Mouse (Mus musculus) MEL (cell line): ENCODE data around the gene Hmcn2. TPM values are rescaled to one million over a fixed set of nuclear protein-coding genes. Genes with fewer than 3 reads are reported as not detected.

Experiments
- DNase-seq: peaks from one replicate; pipeline ENCODE4 v3.0.0; 2011; ENCODE audit warnings: low read depth, low spot score
- H3K27ac ChIP-seq: 2 replicates; pipeline ENCODE4 v1.5.1; 2012; ENCODE audit warnings: low read depth, mild to moderate bottlenecking, control low read depth, low read length, moderate library complexity; ENCODE audit not compliant: control insufficient read depth
- H3K27me3 ChIP-seq, 2 experiments: fragments of 150-350 bp in 1 of 2; sonication (generic) in 1 of 2; 2 replicates each; pipeline ENCODE4 v1.6.1; 2012; ENCODE audit warnings: low read length in 2 of 2, mild to moderate bottlenecking in 2 of 2, improper control_type of control experiment in 1 of 2, moderate library complexity in 1 of 2; ENCODE audit not compliant: insufficient read depth in 2 of 2, control insufficient read depth in 1 of 2
- H3K36me3 ChIP-seq, 2 experiments: 2 replicates each; pipeline ENCODE4 v1.6.1; 2012 to 2014; ENCODE audit warnings: low read length in 2 of 2, improper control_type of control experiment in 1 of 2, inconsistent platforms in 1 of 2, mild to moderate bottlenecking in 1 of 2; ENCODE audit not compliant: insufficient read depth in 2 of 2, control insufficient read depth in 1 of 2
- H3K4me1 ChIP-seq, 2 experiments: fragments of 150-350 bp in 1 of 2; sonication (generic) in 1 of 2; 2 replicates each; pipeline ENCODE4 v1.6.1; 2012; ENCODE audit warnings: low read length in 2 of 2, improper control_type of control experiment in 1 of 2, mild to moderate bottlenecking in 1 of 2; ENCODE audit not compliant: insufficient read depth in 2 of 2, control insufficient read depth in 1 of 2
- H3K4me3 ChIP-seq, 2 experiments: fragments of 150-350 bp in 1 of 2; sonication (generic) in 1 of 2; 2 replicates each; pipeline ENCODE4 v1.5.1; 2012; ENCODE audit warnings: low read depth in 2 of 2, low read length in 2 of 2, mild to moderate bottlenecking in 2 of 2, moderate library complexity in 2 of 2, control low read depth in 1 of 2, improper control_type of control experiment in 1 of 2; ENCODE audit not compliant: control insufficient read depth in 1 of 2, insufficient read depth in 1 of 2
- H3K79me2 ChIP-seq: 2 replicates; pipeline ENCODE4 v1.6.1; 2012; ENCODE audit warnings: mild to moderate bottlenecking, low read length, moderate library complexity; ENCODE audit not compliant: control insufficient read depth, poor library complexity, insufficient read depth
- H3K9ac ChIP-seq: 2 replicates; pipeline ENCODE4 v1.6.1; 2012; ENCODE audit warnings: low read depth, mild to moderate bottlenecking, control low read depth, low read length, moderate library complexity; ENCODE audit not compliant: control insufficient read depth, poor library complexity, severe bottlenecking
- H3K9me3 ChIP-seq: fragments of 150-350 bp; sonication (generic); replicated peaks from 2 replicates; pipeline ENCODE4 v1.6.1; 2012; ENCODE audit warnings: mild to moderate bottlenecking, low read length, improper control_type of control experiment, moderate library complexity; ENCODE audit not compliant: insufficient read depth
- CHD1 ChIP-seq: IDR thresholded peaks from 2 replicates; pipeline ENCODE4 v1.6.1; 2012; ENCODE audit warnings: low read depth, mild to moderate bottlenecking, inconsistent platforms, low read length, improper control_type of control experiment
- CHD2 ChIP-seq: IDR thresholded peaks from 2 replicates; pipeline ENCODE4 v1.6.1; 2011; ENCODE audit warnings: low read length, improper control_type of control experiment
- CTCF ChIP-seq, 3 experiments: IDR thresholded peaks in 2 of 3; conservative IDR thresholded peaks in 1 of 3; 2 replicates each; pipeline ENCODE4 v1.5.1; 2011 to 2012; ENCODE audit warnings: low read length in 3 of 3, low read depth in 2 of 3, mild to moderate bottlenecking in 2 of 3, improper control_type of control experiment in 1 of 3, inconsistent platforms in 1 of 3, mixed read lengths in 1 of 3, moderate library complexity in 1 of 3; ENCODE audit not compliant: control insufficient read depth in 1 of 3, insufficient read depth in 1 of 3, poor library complexity in 1 of 3, severe bottlenecking in 1 of 3
- ELF1 ChIP-seq: IDR thresholded peaks from 2 replicates; pipeline ENCODE4 v1.6.1; 2014; ENCODE audit warnings: low read depth, mild to moderate bottlenecking, inconsistent platforms, low read length, improper control_type of control experiment, moderate library complexity
- GATA1 ChIP-seq: IDR thresholded peaks from 2 replicates; pipeline ENCODE4 v1.6.1; 2011; ENCODE audit warnings: low read depth, low read length, improper control_type of control experiment
- MAFK ChIP-seq: IDR thresholded peaks from 2 replicates; pipeline ENCODE4 v1.6.1; 2011; ENCODE audit warnings: low read depth, mild to moderate bottlenecking, low read length, improper control_type of control experiment, borderline replicate concordance
- MAZ ChIP-seq: IDR thresholded peaks from 2 replicates; pipeline ENCODE4 v1.6.1; 2012; ENCODE audit warnings: low read depth, mild to moderate bottlenecking, inconsistent platforms, low read length, improper control_type of control experiment
- NRF1 ChIP-seq: IDR thresholded peaks from 2 replicates; pipeline ENCODE4 v1.6.1; 2014; ENCODE audit warnings: low read depth, mild to moderate bottlenecking, inconsistent platforms, low read length, improper control_type of control experiment, moderate library complexity; ENCODE audit not compliant: poor library complexity, insufficient read depth, severe bottlenecking
- POLR2AphosphoS5 ChIP-seq: IDR thresholded peaks from 2 replicates; pipeline ENCODE4 v1.6.1; 2012; ENCODE audit warnings: low read depth, borderline replicate concordance, mild to moderate bottlenecking, inconsistent platforms, low read length, moderate library complexity, mixed read lengths
- RAD21 ChIP-seq: IDR thresholded peaks from 2 replicates; pipeline ENCODE4 v1.6.1; 2011; ENCODE audit warnings: mild to moderate bottlenecking, low read depth, low read length, improper control_type of control experiment
- SIN3A ChIP-seq: IDR thresholded peaks from 2 replicates; pipeline ENCODE4 v1.6.1; 2012; ENCODE audit warnings: low read length, improper control_type of control experiment, inconsistent platforms
- SMC3 ChIP-seq: IDR thresholded peaks from 2 replicates; pipeline ENCODE4 v1.6.1; 2011; ENCODE audit warnings: low read depth, low read length, improper control_type of control experiment
- TCF12 ChIP-seq: IDR thresholded peaks from 2 replicates; pipeline ENCODE4 v1.6.1; 2014; ENCODE audit warnings: low read depth, mild to moderate bottlenecking, inconsistent platforms, low read length, improper control_type of control experiment, moderate library complexity
- USF1 ChIP-seq: IDR thresholded peaks from 2 replicates; pipeline ENCODE4 v1.6.1; 2014; ENCODE audit warnings: low read depth, mild to moderate bottlenecking, inconsistent platforms, low read length, improper control_type of control experiment, moderate library complexity
- ZC3H11A ChIP-seq: IDR thresholded peaks from 2 replicates; pipeline ENCODE4 v1.6.1; 2012; ENCODE audit warnings: low read depth, mild to moderate bottlenecking, inconsistent platforms, low read length, improper control_type of control experiment
- ZKSCAN1 ChIP-seq: IDR thresholded peaks from 2 replicates; pipeline ENCODE4 v1.6.1; 2012; ENCODE audit warnings: low read depth, mild to moderate bottlenecking, inconsistent platforms, low read length, improper control_type of control experiment, moderate library complexity
- ZMIZ1 ChIP-seq: IDR thresholded peaks from 2 replicates; pipeline ENCODE4 v1.6.1; 2012; ENCODE audit warnings: low read depth, mild to moderate bottlenecking, inconsistent platforms, low read length, improper control_type of control experiment, moderate library complexity
- ZNF384 ChIP-seq: IDR thresholded peaks from 2 replicates; pipeline ENCODE4 v1.6.1; 2012; ENCODE audit warnings: low read depth, mild to moderate bottlenecking, inconsistent platforms, low read length, improper control_type of control experiment
- polyA plus RNA-seq, 2 experiments: library from polyadenylated mRNA; stranded (reverse) in 1 of 2; unstranded in 1 of 2; fragments of >175 nt in 1 of 2; fragments of >200 nt in 1 of 2; gene quantifications; 2 replicates each; pipeline versions ENCODE4 v1.2.1 to v1.2.4; 2012; ENCODE audit warnings: low replicate concordance in 2 of 2, low read depth in 1 of 2; ENCODE audit not compliant: insufficient read length in 2 of 2, insufficient read depth in 1 of 2, missing spikeins in 1 of 2
- total RNA-seq: library from RNA; depleted of rRNA; stranded (reverse); fragments of 300-350 nt; gene quantifications from 2 replicates; pipeline ENCODE4 v1.2.3, GENCODE M21; 2012

Gene Hmcn2
- total and polyA plus RNA-seq, 3 experiments: 0.18 TPM; not detected in 2

DNA sequence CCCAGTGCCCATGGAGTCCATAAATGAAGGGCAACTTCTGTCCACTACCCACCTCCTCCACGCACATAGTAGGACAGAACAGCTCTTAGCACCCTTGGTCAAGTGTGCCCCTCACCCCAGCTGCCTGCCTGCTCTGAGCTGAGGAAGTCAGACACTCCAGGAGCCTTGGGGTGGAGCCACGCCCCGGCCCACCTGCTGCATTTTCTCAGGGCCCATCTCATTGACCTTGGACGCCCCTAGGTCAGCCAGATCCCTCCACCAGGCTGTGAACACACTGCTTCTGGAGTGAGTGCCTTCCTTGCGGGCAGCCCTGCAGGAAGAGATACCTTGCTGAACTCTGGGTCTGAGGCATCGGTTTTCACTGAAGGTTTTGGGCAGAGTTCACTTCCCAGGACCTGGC lies 157.4 kb downstream of the Hmcn2 start:
- Histone ChIP-seq H3K9ac (no peak overlapping the region), H3K4me3 (no peak overlapping the region), H3K36me3 (no peaks in the 10 kb centered on the region), H3K27ac (no peak overlapping the region), H3K27me3 (no peaks in the 10 kb centered on the region), H3K9me3 (no peaks in the 10 kb centered on the region), H3K79me2 (no peaks in the 10 kb centered on the region), H3K4me1 (peaks cover 2 to 3% of the 10 kb centered on the region in 2 experiments; a peak in 3 of 4 replicates)
- TF ChIP-seq ZMIZ1: no peak
- peak; percentile 69 for TF ChIP-seq ZKSCAN1
- DNase-seq: no peak

GRCm38 (mm10) chr2:31472406-31473065 lies 158.3 kb downstream of the Hmcn2 start:
- no peak overlapping the region for H3K27ac ChIP-seq
- peak; percentile 79 for DNase-seq
- no peak overlapping the region for H3K9ac ChIP-seq
- peaks cover 2 to 3% of the 10 kb centered on the region in 2 experiments; a peak in 3 of 4 replicates for H3K4me1 ChIP-seq
- no peaks in the 10 kb centered on the region for H3K9me3 ChIP-seq
- H3K4me3 ChIP-seq: no peak overlapping the region
- H3K27me3 ChIP-seq: no peaks in the 10 kb centered on the region
- no peaks in the 10 kb centered on the region for H3K36me3 ChIP-seq
- TF ChIP-seq ELF1 (no peak), ZC3H11A (peak; percentile 61), NRF1 (no peak), ZNF384 (no peak), TCF12 (no peak), SMC3 (peak; percentile 86), GATA1 (no peak), CTCF (IDR thresholded peaks at IDR 0.05 in 2 of 3, conservative IDR thresholded peaks at IDR 0.05 in 1 of 3; ENCODE audit: control insufficient read depth in 1 of 3, insufficient read depth in 1 of 3, low read depth in 2 of 3, low read length in 3 of 3, poor library complexity in 1 of 3, severe bottlenecking in 1 of 3) (peak; percentile 41 to 93 (median 89)), MAZ (no peak), MAFK (no peak), CHD2 (no peak), SIN3A (peak; percentile 40; the same call in 1 of the 2 replicates), POLR2AphosphoS5 (no peak), RAD21 (peak; percentile 55), USF1 (no peak), CHD1 (no peak)
- no peaks in the 10 kb centered on the region for H3K79me2 ChIP-seq
